Mouse (Mus musculus) v-Abl transformed pro-B cells (cell line): ENCODE results near the gene Sel1l3.

Source experiments
- in situ Hi-C, 2 experiments: fragments of 400-800 bp; cut with MboI; formaldehyde crosslinking; loops; one replicate each; pipeline ENCODE4 v1.15.1; 2025; ENCODE audit not compliant: unreplicated experiment in 2 of 2

Sel1l3 gene

GRCm38 (mm10) chr5:53214801-53215200, 1.1 kb upstream of the Sel1l3 start:
- in situ Hi-C loops: no loop called here

GRCm38 (mm10) chr5:53214362-53214761, 635 bp upstream of the Sel1l3 start:
- in situ Hi-C loops: no loop called here

- in situ Hi-C loops: no loop called here
Observed at GRCm38 (mm10) chr5:53212782-53213710, 681 bp downstream of the Sel1l3 start.

- in situ Hi-C loops: no loop called here
Observed at GRCm38 (mm10) chr5:53212087-53212781, 1.5 kb downstream of the Sel1l3 start.

- in situ Hi-C loops: no loop called here
Observed at GRCm38 (mm10) chr5:53211241-53211640, 2.5 kb downstream of the Sel1l3 start.

GRCm38 (mm10) chr5:53210481-53210880, 3.2 kb downstream of the Sel1l3 start:
- in situ Hi-C loops: no loop called here

GRCm38 (mm10) chr5:53209773-53210172, 4.0 kb downstream of the Sel1l3 start:
- in situ Hi-C loops: no loop called here

- in situ Hi-C loops: no loop called here
Observed at GRCm38 (mm10) chr5:53208731-53209130, 5.0 kb downstream of the Sel1l3 start.

GRCm38 (mm10) chr5:53206575-53206974, 7.2 kb downstream of the Sel1l3 start:
- in situ Hi-C loops: no loop called here

- in situ Hi-C loops: no loop called here
Observed at GRCm38 (mm10) chr5:53202748-53203147, 11.0 kb downstream of the Sel1l3 start.

GRCm38 (mm10) chr5:53200825-53201224, 12.9 kb downstream of the Sel1l3 start:
- in situ Hi-C loops: no loop called here

GRCm38 (mm10) chr5:53198408-53198807, 15.3 kb downstream of the Sel1l3 start:
- in situ Hi-C loops: no loop called here

GRCm38 (mm10) chr5:53196387-53197088, 17.2 kb downstream of the Sel1l3 start:
- in situ Hi-C loops: no loop called here

- in situ Hi-C loops: no loop called here
Observed at GRCm38 (mm10) chr5:53194841-53195240, 18.9 kb downstream of the Sel1l3 start.

GRCm38 (mm10) chr5:53194421-53194820, 19.3 kb downstream of the Sel1l3 start:
- in situ Hi-C loops: no loop called here

- in situ Hi-C loops: no loop called here
Observed at GRCm38 (mm10) chr5:53193092-53194030, 20.4 kb downstream of the Sel1l3 start.

GRCm38 (mm10) chr5:53188608-53189007, 25.1 kb downstream of the Sel1l3 start:
- in situ Hi-C loops: no loop called here

- in situ Hi-C loops: no loop called here
Observed at GRCm38 (mm10) chr5:53187245-53187644, 26.5 kb downstream of the Sel1l3 start.

GRCm38 (mm10) chr5:53185803-53186202, 27.9 kb downstream of the Sel1l3 start:
- in situ Hi-C loops: no loop called here

- in situ Hi-C loops: no loop called here
Observed at GRCm38 (mm10) chr5:53179965-53180364, 33.8 kb downstream of the Sel1l3 start.
